Mouse (Mus musculus): ENCODE data around the gene Pou3f1. TPM values are rescaled to one million over a fixed set of nuclear protein-coding genes. Genes with fewer than 3 reads are reported as not detected.

Pou3f1 gene
- total and polyA plus RNA-seq, 2 experiments from 2014 or later = 4.8 to 6.3 TPM

DNA sequence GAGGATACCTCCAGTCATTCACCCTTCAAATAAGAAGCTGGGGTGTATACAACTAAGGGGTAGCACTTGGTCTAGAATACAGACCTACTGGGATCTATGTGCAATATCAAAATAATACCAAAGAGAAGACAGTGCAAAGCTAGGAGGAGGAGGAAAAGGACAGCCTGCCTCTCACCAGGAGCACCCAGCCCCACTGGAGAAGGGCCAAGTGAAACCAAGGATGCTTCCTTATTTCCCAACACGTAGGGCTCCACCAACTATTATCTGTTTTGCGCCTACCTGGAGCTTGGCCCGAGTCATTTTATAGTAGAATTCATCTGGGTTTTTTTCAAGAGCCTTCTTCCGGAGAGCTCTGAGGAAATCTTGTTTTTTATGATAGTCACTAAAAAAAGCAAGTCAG lies 26.9 kb downstream of the Pou3f1 start:
- Histone ChIP-seq H3K9me3 (ENCODE audit: low read length) (no peaks in the 10 kb centered on the region), H3K36me3 (ENCODE audit: insufficient read depth, low read length) (peaks cover 42% of the 10 kb centered on the region)

DNA sequence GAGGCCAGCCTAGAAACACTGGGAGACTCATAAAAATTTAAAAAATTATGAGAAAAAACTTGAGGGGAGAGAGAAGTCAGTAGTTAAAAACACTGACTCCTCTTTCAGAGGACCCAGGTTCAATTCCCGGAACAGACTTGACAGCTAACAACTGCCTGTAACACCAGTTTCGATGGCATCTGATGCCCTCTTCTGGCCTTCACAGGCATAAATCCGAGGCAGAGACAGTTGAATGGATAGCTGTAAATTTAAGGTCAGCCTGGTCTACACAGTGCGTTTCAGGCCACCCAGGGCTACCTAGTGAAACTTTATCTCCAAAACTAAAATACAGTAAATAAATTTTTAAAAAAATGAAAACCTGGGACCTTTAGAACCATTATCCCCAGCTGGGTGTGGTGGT lies 28.4 kb downstream of the Pou3f1 start:
- Histone ChIP-seq H3K27ac (no peak overlapping the region), H3K4me2 (ENCODE audit: low read depth, low read length) (no peak overlapping the region), H3K4me1 (ENCODE audit: insufficient read depth, low read length) (no peaks in the 10 kb centered on the region), H3K27me3 (ENCODE audit: insufficient read depth, low read length) (no peaks in the 10 kb centered on the region), H3K4me3 (ENCODE audit: low read length) (no peak overlapping the region), H3K9me3 (ENCODE audit: low read length) (no peaks in the 10 kb centered on the region), H3K9ac (replicated peaks; ENCODE audit: low read length) (no peak overlapping the region), H3K36me3 (ENCODE audit: insufficient read depth, low read length) (peaks cover 29% of the 10 kb centered on the region)
- DNase-seq (ENCODE audit: low spot score) (no peak), ATAC-seq (no peak)
- peak; percentile 45; the same call in 1 of the 2 replicates for TF ChIP-seq CTCF (IDR thresholded peaks at IDR 0.05; ENCODE audit: low read depth)
- 84% methylated on average over 4 of the region's 4 CpGs for WGBS

More for the DNA sequence above, 26.9 kb downstream of the Pou3f1 start:
- no peak for TF ChIP-seq CTCF (IDR thresholded peaks at IDR 0.05; ENCODE audit: low read depth)
- Histone ChIP-seq H3K4me2 (ENCODE audit: low read depth, low read length) (no peak overlapping the region), H3K27ac (no peak overlapping the region), H3K27me3 (ENCODE audit: insufficient read depth, low read length) (no peaks in the 10 kb centered on the region), H3K9ac (replicated peaks; ENCODE audit: low read length) (no peak overlapping the region), H3K4me1 (ENCODE audit: insufficient read depth, low read length) (no peaks in the 10 kb centered on the region), H3K4me3 (ENCODE audit: low read length) (no peak overlapping the region)
- 81% methylated on average over 4 of the region's 4 CpGs for WGBS
- ATAC-seq (no peak), DNase-seq (ENCODE audit: low spot score) (no peak)

- Histone ChIP-seq H3K27ac (no peak overlapping the region), H3K9me3 (ENCODE audit: low read length) (no peaks in the 10 kb centered on the region), H3K9ac (replicated peaks; ENCODE audit: low read length) (no peak overlapping the region), H3K36me3 (ENCODE audit: insufficient read depth, low read length) (peaks cover 26% of the 10 kb centered on the region), H3K27me3 (ENCODE audit: insufficient read depth, low read length) (no peaks in the 10 kb centered on the region), H3K4me2 (ENCODE audit: low read depth, low read length) (no peak overlapping the region), H3K4me1 (ENCODE audit: insufficient read depth, low read length) (no peaks in the 10 kb centered on the region), H3K4me3 (ENCODE audit: low read length) (no peak overlapping the region)
- DNase-seq (ENCODE audit: low spot score) (no peak), ATAC-seq (no peak)
- no peak for TF ChIP-seq CTCF (IDR thresholded peaks at IDR 0.05; ENCODE audit: low read depth)
- WGBS = 87% methylated on average over 8 of the region's 8 CpGs
Measured at GRCm38 (mm10) chr4:124685453-124685852, 28.8 kb downstream of the Pou3f1 start.

DNA sequence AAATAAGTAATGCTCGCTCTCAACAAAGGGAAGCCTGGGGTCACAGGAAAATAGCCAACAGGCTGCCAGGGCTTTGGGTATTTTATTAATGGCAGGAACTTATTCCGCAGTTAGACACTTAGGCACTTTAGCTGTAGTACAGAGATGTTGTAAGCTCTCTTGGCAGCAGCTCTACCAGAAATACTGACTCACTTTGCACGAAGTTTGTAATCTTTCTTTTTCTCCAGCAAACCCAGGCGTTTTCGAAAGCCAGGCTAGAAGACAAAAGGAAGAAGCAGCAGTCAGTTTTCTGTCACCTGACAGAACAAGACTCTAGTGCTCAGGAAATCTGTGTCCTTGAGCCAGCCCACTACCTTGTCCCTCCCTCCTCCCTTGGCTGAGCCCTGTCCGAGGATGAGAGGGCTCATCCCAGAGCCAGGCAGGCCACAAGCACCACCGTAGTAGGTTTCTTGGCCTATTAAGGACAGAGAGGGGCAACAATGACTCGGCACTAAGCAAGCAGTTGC lies 29.3 kb downstream of the Pou3f1 start:
- Histone ChIP-seq H3K9ac (replicated peaks; ENCODE audit: low read length) (no peak overlapping the region), H3K4me1 (ENCODE audit: insufficient read depth, low read length) (no peaks in the 10 kb centered on the region), H3K27ac (no peak overlapping the region), H3K9me3 (ENCODE audit: low read length) (no peaks in the 10 kb centered on the region), H3K4me3 (ENCODE audit: low read length) (no peak overlapping the region), H3K36me3 (ENCODE audit: insufficient read depth, low read length) (peaks cover 21% of the 10 kb centered on the region; the same call in 1 of the 2 replicates), H3K4me2 (ENCODE audit: low read depth, low read length) (no peak overlapping the region), H3K27me3 (ENCODE audit: insufficient read depth, low read length) (no peaks in the 10 kb centered on the region)
- ATAC-seq (no peak), DNase-seq (ENCODE audit: low spot score) (no peak)
- no peak for TF ChIP-seq CTCF (IDR thresholded peaks at IDR 0.05; ENCODE audit: low read depth)
- 86% methylated on average over 8 of the region's 8 CpGs for WGBS

GRCm38 (mm10) chr4:124691455-124691854 lies 34.8 kb downstream of the Pou3f1 start:
- Histone ChIP-seq H3K36me3 (ENCODE audit: insufficient read depth, low read length) (0 out of 2 replicates have a peak, but pooled peaks cover 4% of the 10 kb centered on the region), H3K4me3 (ENCODE audit: low read length) (no peak overlapping the region), H3K27me3 (ENCODE audit: insufficient read depth, low read length) (no peaks in the 10 kb centered on the region), H3K4me1 (ENCODE audit: insufficient read depth, low read length) (0 out of 2 replicates have a peak, but pooled peaks cover 5% of the 10 kb centered on the region), H3K9ac (replicated peaks; ENCODE audit: low read length) (no peak overlapping the region), H3K27ac (no peak overlapping the region), H3K9me3 (ENCODE audit: low read length) (no peaks in the 10 kb centered on the region), H3K4me2 (ENCODE audit: low read depth, low read length) (no peak overlapping the region)
- ATAC-seq (no peak), DNase-seq (ENCODE audit: low spot score) (no peak)
- WGBS = 82% methylated on average over 8 of the region's 8 CpGs
- TF ChIP-seq CTCF (IDR thresholded peaks at IDR 0.05; ENCODE audit: low read depth) = no peak

DNA sequence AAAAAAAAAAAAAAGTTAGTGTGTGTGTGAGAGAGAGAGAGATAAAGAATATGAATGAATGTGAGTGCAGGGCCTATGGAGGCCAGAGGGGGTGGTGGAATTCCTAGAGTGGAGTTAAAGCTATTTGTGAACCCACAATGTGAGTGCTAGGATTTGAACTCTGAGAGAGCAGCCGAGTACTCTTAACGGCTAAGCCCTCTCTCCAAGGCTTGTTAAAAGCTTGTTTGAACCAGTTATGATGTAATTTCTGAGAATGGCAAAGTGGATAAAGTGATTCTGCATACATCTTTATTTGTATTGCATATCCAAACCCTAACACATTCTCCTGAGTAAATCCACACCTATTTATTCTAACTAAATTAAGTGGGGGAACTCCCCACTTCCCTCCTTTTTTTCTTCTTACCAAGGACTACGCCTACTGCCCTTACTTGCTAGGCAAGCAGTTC lies 35.8 kb downstream of the Pou3f1 start:
- Histone ChIP-seq H3K27ac (no peak overlapping the region), H3K27me3 (ENCODE audit: insufficient read depth, low read length) (no peaks in the 10 kb centered on the region), H3K4me3 (ENCODE audit: low read length) (peak overlapping the region; percentile 79), H3K36me3 (ENCODE audit: insufficient read depth, low read length) (0 out of 2 replicates have a peak, but pooled peaks cover 3% of the 10 kb centered on the region), H3K4me1 (ENCODE audit: insufficient read depth, low read length) (0 out of 2 replicates have a peak, but pooled peaks cover 5% of the 10 kb centered on the region), H3K9ac (replicated peaks; ENCODE audit: low read length) (peak overlapping the region; percentile 81), H3K4me2 (ENCODE audit: low read depth, low read length) (peak overlapping the region; percentile 86), H3K9me3 (ENCODE audit: low read length) (no peaks in the 10 kb centered on the region)
- 82% methylated on average over 3 of the region's 3 CpGs for WGBS
- TF ChIP-seq CTCF (IDR thresholded peaks at IDR 0.05; ENCODE audit: low read depth) = no peak
- DNase-seq (ENCODE audit: low spot score) = no peak
- ATAC-seq = no peak

Measured in hindbrain, postnatal 0 days (tissue).